Mouse (Mus musculus): ENCODE data around the gene Gm49358.

DNA sequence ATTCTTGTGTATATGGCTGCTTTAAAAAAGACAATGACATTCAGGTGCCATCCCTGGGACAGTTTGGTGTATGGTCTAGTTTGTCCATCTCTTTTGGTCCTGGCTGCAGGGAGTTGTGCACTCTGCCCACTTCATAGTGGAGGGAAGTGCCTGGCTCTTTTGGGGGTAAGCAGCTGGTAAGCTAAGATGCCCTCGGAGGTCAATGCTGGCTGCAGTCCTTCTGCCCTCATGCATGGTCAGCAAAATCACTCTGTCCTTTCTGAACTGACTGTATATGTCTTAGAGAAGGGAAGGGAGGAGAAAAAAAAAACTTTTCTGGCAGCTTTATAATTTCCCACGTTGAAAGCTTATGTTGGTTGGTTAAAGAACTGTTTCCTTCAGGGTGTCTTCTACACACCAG, 21.6 kb downstream of the Gm49358 start:
- TF ChIP-seq CTCF (IDR thresholded peaks at IDR 0.05; ENCODE audit: extremely low read depth, insufficient read depth, insufficient read length, insufficient replicate concordance), result no peak
- TF ChIP-seq POLR2A (IDR thresholded peaks at IDR 0.05; ENCODE audit: low read depth, low read length), result no peak
